Mouse (Mus musculus) thymus, postnatal 10 days (tissue): ENCODE data around the gene Spatc1l.

Source experiments
- DNase-seq, 2 experiments: peaks; one replicate each; pipeline ENCODE4 v3.0.0; 2021; ENCODE audit warnings: low spot score in 2 of 2

Spatc1l gene

DNA sequence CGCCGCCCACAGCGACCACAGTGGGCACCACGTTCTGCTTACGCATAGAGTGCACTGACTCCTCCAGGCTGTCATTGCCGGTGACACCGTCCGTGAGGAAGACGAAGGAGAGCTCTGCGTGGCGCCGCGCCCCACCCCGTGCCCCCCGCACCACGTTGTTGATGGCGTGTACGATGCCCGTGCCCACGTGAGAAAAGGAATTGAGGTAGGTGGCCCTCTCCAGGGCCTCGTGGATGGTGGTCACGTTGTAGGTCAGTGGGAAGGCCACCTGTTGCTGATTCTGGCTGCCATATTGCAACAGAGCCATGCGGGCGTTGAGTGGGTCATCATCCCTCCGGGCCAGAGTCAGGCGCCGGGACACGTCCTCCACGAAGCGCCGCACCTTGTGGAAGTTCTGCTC lies 34.3 kb downstream of the Spatc1l start:
- no peak for DNase-seq

GRCm38 (mm10) chr10:76602690-76603089 lies 40.6 kb downstream of the Spatc1l start:
- no peak for DNase-seq

DNA sequence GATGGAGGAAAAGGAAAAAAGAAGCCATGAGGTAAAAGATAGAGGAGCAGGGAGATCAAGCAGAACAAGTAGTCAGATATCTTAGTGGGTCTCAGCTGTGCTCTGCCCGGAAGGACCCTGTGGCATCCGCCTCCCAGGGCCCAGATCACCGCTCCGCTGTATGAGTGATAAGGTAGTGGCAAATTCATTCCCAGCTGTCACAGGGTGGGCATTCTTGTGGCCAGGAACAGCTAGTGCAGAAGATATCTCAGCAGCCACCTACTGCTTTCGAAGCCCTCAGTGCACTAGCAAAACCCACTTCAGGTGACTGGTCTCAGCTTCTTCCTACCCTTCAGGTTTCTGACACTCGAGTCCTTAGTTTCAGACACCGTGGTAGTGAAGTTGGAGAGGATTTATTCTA lies 50.4 kb downstream of the Spatc1l start:
- DNase-seq = no peak
